Mouse (Mus musculus) embryonic facial prominence, embryonic 10.5 days (tissue): ENCODE results near the gene Cdyl. TPM values are rescaled to one million over a fixed set of nuclear protein-coding genes. Genes with fewer than 3 reads are reported as not detected.

Experiments used
- DNase-seq: peaks from one replicate; pipeline ENCODE4 v3.0.0-alpha.2; 2017; ENCODE audit warnings: low spot score
- H3K27ac ChIP-seq: fragments of 300-500 bp; sonication (generic); replicated peaks from 2 replicates; pipeline ENCODE4 v1.5.1; 2016; ENCODE audit warnings: mild to moderate bottlenecking
- H3K27me3 ChIP-seq: fragments of 300-500 bp; sonication (generic); replicated peaks from 2 replicates; pipeline ENCODE4 v1.6.1; 2016; ENCODE audit warnings: low read depth, mild to moderate bottlenecking; ENCODE audit not compliant: poor library complexity, severe bottlenecking
- H3K36me3 ChIP-seq: fragments of 300-500 bp; sonication (generic); replicated peaks from 2 replicates; pipeline ENCODE4 v1.6.1; 2016; ENCODE audit warnings: mild to moderate bottlenecking, moderate library complexity
- H3K4me1 ChIP-seq: fragments of 300-500 bp; sonication (generic); 2 replicates; pipeline ENCODE4 v1.6.1; 2016
- H3K4me3 ChIP-seq: fragments of 300-500 bp; sonication (generic); 2 replicates; pipeline ENCODE4 v1.5.1; 2016; ENCODE audit warnings: mild to moderate bottlenecking, moderate library complexity
- H3K9me3 ChIP-seq: fragments of 300-500 bp; sonication (generic); 2 replicates; pipeline ENCODE4 v1.6.1; 2016; ENCODE audit warnings: mild to moderate bottlenecking
- WGBS: fragments of 180-500 bp; shearing (Covaris S2); methylation state at CpG from one replicate; pipeline ENCODE4 v1.1.7; 2016; 5-methylcytosine and 5-hydroxymethylcytosine counted together
- polyA plus RNA-seq: library from polyadenylated mRNA; unstranded; fragments of >200 nt; fragmentation: Nextera tagmentation; extraction: Ambion mirVana; gene quantifications from 2 replicates; pipeline ENCODE4 v1.2.1, GENCODE M21; 2016

Cdyl gene
- 11.8 and 13.0 TPM in 2 replicates for polyA plus RNA-seq

DNA sequence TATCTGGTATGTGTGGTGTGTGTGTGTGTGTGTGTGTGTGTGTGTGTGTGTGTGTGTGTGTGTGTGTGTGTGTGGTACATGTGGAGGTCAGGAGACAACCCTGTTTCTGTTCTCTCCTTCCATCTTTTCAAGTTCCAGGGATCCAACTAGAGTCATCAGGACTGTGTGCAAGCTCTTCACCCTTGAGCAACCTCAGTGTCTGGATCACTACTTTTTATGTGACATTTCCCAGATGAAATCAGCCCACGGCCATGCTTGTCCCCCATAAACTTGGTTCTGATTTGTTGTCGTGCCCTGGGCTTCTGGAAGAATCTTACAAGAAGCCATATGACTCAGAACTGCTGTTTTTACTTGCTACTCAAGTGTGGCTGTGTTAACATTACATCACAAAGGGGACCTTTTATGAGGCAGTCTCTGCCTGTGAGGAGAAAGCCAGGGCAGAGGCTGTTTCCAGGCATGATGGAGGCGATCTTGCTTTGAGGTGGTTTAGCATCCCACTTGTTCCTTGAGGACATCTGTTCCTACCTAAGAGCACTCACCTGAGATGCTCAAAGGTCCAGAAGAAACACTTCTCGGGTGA is at the start of gene Cdyl:
Cdyl (plus strand) TSS at position 428 of the 580 bp plus-strand sequence.
- DNase-seq: no peak
- Histone ChIP-seq H3K27me3 (no peaks in the 10 kb centered on the region), H3K27ac (no peak within 1 kb of the TSS), H3K9me3 (no peaks in the 10 kb centered on the region), H3K36me3 (no peaks in the 10 kb centered on the region), H3K4me1 (no peaks in the 10 kb centered on the region), H3K4me3 (no peak within 1 kb of the TSS)
- 77% methylated on average over 4 of the region's 4 CpGs for WGBS

DNA sequence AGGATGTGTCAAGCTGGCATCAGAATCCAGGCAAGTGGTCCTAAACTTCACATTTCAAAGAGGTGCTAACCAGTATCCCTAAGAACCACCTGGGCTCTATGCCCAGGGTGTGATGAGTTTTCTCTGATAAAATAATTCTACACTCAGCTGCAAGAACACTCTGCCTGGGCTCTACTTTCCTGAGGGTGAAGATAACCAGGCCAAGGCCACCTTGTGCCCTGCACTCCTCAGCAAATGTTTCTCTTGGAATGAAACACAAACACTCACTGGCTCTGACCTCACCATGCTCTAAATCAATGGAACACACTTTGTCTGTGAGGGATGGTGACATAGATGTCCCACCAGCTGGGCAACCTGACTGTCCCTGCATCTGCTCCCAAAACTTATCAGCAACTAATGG is 48.9 kb upstream of the Cdyl start:
- Histone ChIP-seq H3K4me1 (no peaks in the 10 kb centered on the region), H3K27ac (no peak overlapping the region), H3K4me3 (no peak overlapping the region), H3K27me3 (no peaks in the 10 kb centered on the region), H3K36me3 (no peaks in the 10 kb centered on the region), H3K9me3 (no peaks in the 10 kb centered on the region)
- DNase-seq: no peak

DNA sequence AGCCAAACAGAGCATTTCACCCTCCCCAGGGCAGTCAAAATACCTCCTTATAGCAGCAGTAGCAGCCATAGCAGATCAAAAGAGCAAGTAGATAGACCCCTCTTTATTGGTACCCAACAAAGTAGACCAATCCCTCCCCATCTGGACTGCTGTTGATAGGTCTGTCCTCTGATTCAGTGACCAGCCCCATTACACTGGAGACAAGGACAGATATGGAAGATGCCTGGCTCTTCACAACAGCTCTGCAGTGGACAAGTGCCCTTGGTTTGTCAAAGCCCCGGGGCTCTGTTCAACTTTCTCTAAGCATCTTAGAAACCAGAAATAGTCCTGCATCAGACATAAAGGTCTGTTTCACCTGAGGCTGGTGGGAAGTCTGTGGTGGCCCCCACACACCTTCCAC is 47.1 kb upstream of the Cdyl start:
- H3K9me3 ChIP-seq: no peaks in the 10 kb centered on the region
- 90% methylated on average over 1 of the region's 1 CpGs for WGBS
- H3K4me3 ChIP-seq: no peak overlapping the region
- H3K27ac ChIP-seq: no peak overlapping the region
- H3K27me3 ChIP-seq: no peaks in the 10 kb centered on the region
- no peaks in the 10 kb centered on the region for H3K4me1 ChIP-seq
- DNase-seq: no peak
- no peaks in the 10 kb centered on the region for H3K36me3 ChIP-seq

DNA sequence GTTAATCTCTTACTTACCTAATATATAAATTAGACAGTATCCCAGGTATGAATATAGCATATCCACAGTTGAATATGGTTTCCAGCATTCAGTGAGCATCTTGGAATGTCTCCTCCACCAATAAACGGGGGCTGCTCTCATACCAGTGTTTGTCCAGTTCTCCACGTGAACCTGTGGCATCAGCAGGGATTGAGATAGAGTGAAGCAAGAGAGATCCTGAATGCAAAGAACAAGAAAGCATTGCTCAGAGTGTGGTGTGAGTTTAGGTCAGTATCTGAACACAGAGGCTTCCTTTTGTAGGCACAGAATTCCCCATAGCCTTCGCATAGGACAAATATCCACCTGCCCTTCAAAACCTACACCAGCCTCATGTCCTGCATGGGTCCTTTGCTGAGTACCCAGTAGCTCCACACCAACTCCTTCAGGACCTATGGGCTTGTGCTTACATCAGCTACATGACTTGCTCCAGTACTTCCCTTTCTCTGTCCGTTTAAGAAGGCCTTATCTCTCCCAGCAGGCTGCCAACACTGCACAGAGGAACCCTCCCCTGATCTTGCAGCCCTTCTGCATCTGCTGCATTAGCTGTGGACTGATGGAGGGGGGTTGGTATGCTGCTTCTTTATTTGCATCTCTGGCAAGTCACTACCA is 44.7 kb upstream of the Cdyl start:
- Histone ChIP-seq H3K27me3 (no peaks in the 10 kb centered on the region), H3K9me3 (no peaks in the 10 kb centered on the region), H3K36me3 (no peaks in the 10 kb centered on the region), H3K27ac (no peak overlapping the region), H3K4me3 (no peak overlapping the region), H3K4me1 (no peaks in the 10 kb centered on the region)
- DNase-seq: no peak
- WGBS: 74% methylated on average over 4 of the region's 4 CpGs

DNA sequence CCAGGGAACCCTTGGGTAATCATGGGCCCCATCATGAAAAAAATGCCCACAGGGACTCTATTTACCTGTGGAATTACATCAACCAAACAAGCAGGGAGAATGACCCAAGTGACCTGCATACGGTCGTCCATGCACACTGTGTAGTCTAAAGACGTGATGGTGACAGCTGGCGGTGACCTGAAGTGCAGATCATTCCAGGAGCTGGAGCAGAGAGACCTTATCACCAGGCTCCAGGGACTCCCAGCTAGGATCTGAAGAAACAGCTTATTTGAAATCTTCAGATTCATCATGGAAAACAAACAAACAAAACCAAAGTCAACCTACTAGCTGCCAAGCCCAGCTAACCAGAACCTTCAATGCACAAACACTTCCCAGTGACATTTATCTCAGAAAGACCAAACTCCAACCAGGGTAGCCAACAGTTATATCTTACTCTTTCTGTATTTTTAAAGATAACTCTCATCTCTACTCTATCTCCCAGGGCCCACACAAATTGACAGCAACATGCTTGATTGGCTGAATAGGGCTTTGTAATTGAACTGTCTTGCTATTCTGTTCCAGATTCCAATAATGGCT is 43.0 kb upstream of the Cdyl start:
- Histone ChIP-seq H3K4me3 (no peak overlapping the region), H3K36me3 (no peaks in the 10 kb centered on the region), H3K4me1 (no peaks in the 10 kb centered on the region), H3K27ac (no peak overlapping the region), H3K9me3 (no peaks in the 10 kb centered on the region), H3K27me3 (no peaks in the 10 kb centered on the region)
- DNase-seq: no peak
- WGBS: 80% methylated on average over 4 of the region's 4 CpGs

DNA sequence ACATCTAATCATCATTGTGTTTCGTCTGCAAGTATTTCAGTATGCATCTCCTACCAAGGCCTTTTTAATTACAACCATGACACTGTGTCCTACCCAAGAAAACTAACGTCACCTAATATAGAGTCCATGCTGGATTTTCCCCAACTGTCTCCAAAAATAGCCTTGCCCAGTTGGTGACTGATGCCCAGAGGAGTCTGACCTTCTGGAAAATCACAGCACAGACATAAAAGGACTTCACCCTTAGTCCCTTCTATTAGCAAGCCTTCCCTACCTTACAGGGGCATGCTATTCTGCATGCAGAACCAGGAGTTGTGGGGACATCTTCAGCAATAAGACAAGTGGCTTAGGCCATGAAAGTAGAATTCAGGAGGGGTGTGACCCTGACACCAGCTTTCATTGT is 40.3 kb upstream of the Cdyl start:
- WGBS: 86% methylated on average over 2 of the region's 2 CpGs
- Histone ChIP-seq H3K27me3 (no peaks in the 10 kb centered on the region), H3K27ac (no peak overlapping the region), H3K36me3 (no peaks in the 10 kb centered on the region), H3K9me3 (no peaks in the 10 kb centered on the region), H3K4me3 (no peak overlapping the region), H3K4me1 (no peaks in the 10 kb centered on the region)
- DNase-seq: no peak

DNA sequence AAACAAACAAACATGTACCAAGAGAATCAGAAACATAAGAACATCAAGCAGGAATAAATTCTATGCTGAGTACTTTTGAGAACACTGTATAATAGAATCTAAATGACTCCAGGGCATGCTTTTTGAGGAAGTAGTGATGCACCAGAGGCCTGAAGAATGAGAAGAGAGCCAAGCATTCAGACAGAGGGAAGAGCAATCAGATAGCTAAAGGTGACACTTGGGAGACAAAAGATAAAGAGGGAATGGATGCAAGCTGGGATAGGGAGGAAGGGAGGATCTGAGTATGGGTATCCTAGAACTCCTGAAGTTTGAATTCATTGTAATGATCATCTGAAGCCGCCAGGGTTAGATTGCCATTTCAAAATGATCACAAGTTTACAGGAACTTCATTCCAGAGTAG is 38.9 kb upstream of the Cdyl start:
- Histone ChIP-seq H3K36me3 (no peaks in the 10 kb centered on the region), H3K27me3 (no peaks in the 10 kb centered on the region), H3K4me1 (no peaks in the 10 kb centered on the region), H3K27ac (no peak overlapping the region), H3K4me3 (no peak overlapping the region), H3K9me3 (no peaks in the 10 kb centered on the region)
- 62% methylated on average over 1 of the region's 1 CpGs for WGBS
- DNase-seq: no peak

DNA sequence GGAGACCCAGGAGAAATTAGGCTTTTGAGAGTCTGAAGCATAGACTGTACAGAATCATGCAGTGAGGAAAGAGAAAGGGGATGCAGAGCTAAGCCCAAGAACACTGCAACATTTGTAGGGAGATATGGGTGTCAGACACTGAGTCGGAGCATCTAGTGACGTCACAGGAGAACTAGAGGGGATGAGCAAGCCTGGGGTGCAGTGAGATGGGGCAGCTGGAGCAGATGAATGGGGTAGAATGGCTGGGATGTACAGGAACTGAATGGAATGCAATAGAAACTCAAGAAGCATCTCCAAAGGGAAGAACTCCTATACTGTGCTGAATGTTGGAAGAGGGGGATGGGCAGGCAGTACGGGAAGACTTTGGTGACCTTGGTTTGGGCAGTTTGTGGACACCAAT is 34.8 kb upstream of the Cdyl start:
- no peak for DNase-seq
- 92% methylated on average over 3 of the region's 3 CpGs for WGBS
- H3K27ac ChIP-seq: no peak overlapping the region

DNA sequence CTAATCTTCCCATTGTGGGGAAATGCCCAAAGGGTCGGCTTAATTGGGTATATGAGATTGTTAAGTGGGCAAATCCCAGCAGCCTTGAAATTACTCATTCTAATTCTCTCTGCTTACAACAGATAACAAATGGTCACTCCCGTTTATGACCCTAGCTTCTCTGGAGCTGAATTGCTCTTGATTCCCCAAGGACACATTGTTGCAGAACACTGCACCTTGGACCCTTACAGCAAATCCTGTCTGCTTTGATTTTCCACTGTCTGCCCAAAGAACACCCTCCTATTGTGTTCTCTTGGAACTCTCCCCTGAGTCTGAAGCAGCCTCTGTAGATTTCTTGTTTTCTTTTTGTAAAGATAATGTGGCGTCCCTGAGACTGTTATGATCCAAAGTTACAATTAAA is 34.1 kb upstream of the Cdyl start:
- Histone ChIP-seq H3K27me3 (no peaks in the 10 kb centered on the region), H3K9me3 (no peaks in the 10 kb centered on the region), H3K27ac (no peak overlapping the region), H3K36me3 (no peaks in the 10 kb centered on the region), H3K4me1 (no peaks in the 10 kb centered on the region), H3K4me3 (no peak overlapping the region)
- WGBS: 82% methylated on average over 3 of the region's 3 CpGs
- DNase-seq: no peak

More for the DNA sequence above, 34.8 kb upstream of the Cdyl start:
- Histone ChIP-seq H3K4me1 (no peaks in the 10 kb centered on the region), H3K9me3 (no peaks in the 10 kb centered on the region), H3K36me3 (no peaks in the 10 kb centered on the region), H3K27me3 (no peaks in the 10 kb centered on the region), H3K4me3 (no peak overlapping the region)

DNA sequence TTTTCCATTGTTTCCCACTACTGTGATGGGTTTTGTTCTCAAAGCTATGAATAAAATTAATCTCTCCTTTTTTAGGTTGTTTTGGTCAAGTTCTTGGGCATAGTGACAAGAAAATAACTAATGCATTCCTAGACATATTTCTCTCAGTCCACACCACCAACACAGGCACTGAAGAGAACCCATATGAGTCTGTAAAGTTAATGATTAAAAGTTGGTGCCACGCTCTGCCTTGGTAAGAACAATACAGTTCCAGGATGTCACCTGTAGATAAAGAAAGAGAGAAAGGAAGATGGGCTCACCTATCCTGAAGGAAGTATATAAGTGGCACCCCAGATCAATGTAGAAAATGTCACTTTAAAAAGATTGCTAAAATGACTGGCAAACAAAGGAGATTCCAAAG is 32.3 kb upstream of the Cdyl start:
- Histone ChIP-seq H3K27me3 (no peaks in the 10 kb centered on the region), H3K27ac (no peak overlapping the region), H3K4me1 (no peaks in the 10 kb centered on the region), H3K36me3 (no peaks in the 10 kb centered on the region), H3K9me3 (no peaks in the 10 kb centered on the region), H3K4me3 (no peak overlapping the region)
- no peak for DNase-seq
- 86% methylated on average over 1 of the region's 1 CpGs for WGBS

DNA sequence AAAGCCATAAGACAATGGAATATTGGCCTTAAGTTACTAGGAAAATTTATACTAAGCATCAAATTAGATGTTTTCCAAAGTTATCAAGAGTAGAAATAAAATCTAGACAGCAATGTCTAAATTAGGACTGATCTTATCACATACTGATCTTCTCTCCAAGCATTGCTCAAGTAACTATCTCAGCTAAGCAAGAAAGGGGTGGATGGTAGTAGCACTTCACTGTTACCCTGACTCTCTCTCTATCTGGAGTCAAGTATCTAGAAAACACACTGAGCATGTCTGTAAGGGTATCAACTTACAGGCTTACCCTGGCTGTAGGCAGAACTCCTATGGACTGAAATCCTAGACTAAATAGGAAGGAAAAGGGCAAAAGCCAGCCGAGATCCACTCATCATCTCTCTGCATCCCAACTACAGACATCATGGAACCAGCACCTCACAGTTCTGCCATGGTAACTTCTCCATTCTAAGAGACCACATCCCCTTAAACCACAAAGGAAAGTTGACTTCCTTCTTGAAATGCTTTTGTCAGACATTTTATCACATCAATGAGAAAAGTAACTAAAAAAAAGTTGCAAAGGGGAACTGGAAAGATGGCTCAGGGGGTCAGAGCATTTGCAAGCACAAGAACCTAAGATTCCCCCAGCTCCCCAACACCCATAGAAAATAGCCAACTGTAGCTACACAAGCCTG is 12.4 kb upstream of the Cdyl start:
- no peaks in the 10 kb centered on the region for H3K9me3 ChIP-seq
- 77% methylated on average over 1 of the region's 1 CpGs for WGBS
- DNase-seq: no peak

DNA sequence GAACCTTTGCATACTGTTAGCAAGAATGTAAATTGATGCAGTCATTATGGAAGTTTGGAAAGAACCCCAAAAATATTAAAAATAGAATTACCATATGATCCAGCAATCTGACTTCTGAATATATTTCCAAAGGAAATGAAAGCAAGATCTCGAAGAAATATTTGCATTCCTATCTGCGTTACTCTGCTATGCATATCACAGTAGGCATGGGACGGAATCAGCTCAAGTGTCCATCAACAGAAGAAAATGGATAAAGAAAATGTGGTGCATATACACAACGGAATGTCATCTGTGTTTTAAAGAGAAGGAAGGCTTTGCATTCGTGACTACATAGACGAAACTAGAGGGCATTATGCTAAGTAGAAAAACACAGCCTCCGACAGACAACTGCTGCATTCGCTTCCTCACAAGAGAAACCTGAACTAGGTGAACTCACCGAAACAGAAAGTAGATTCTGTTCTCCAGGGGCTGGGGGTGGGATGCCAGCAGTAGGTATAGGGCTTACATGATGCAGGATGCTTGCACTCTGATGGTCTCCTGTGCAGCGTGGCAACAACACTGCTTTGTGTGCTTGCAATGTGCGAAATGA is 9.3 kb upstream of the Cdyl start:
- no peak for DNase-seq
- H3K9me3 ChIP-seq: no peaks in the 10 kb centered on the region

More for the DNA sequence above, 12.4 kb upstream of the Cdyl start:
- H3K4me1 ChIP-seq: no peaks in the 10 kb centered on the region
- no peak overlapping the region for H3K27ac ChIP-seq
- H3K27me3 ChIP-seq: no peaks in the 10 kb centered on the region
- no peak overlapping the region for H3K4me3 ChIP-seq
- H3K36me3 ChIP-seq: no peaks in the 10 kb centered on the region

More for the DNA sequence above, 9.3 kb upstream of the Cdyl start:
- Histone ChIP-seq H3K27ac (no peak overlapping the region), H3K4me1 (no peaks in the 10 kb centered on the region), H3K4me3 (no peak overlapping the region), H3K27me3 (no peaks in the 10 kb centered on the region), H3K36me3 (no peaks in the 10 kb centered on the region)
- 88% methylated on average over 11 of the region's 11 CpGs for WGBS
